Mouse (Mus musculus): ENCODE data around the gene Shank3.

DNA sequence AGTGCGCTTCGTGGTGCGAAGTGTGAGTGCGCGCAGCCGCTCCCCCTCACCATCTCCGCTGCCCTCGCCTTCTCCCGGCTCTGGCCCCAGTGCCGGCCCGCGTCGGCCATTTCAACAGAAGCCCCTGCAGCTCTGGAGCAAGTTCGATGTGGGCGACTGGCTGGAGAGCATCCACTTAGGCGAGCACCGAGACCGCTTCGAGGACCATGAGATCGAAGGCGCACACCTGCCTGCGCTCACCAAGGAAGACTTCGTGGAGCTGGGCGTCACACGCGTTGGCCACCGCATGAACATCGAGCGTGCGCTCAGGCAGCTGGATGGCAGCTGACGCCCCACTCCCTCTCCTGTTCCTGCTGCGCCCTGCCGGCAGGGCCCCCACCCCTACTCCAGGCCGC is 58.6 kb downstream of the Shank3 start:
- TF ChIP-seq POLR2A (IDR thresholded peaks at IDR 0.05; ENCODE audit: low read depth, low read length) (no peak), CTCF (IDR thresholded peaks at IDR 0.05; ENCODE audit: extremely low read depth, insufficient read length, insufficient replicate concordance, low read depth, low read length) (no peak)
